Mouse (Mus musculus) liver, embryonic 14.5 days (tissue): ENCODE measurements around the gene Mapk13. TPM values are rescaled to one million over a fixed set of nuclear protein-coding genes. Genes with fewer than 3 reads are reported as not detected.

ENCODE experiments used
- ATAC-seq: fragments of 200-750 bp; cut with Nextera tagmentation; 2 replicates; pipeline ENCODE4 v1.8.0; 2017; ENCODE audit warnings: moderate number of reproducible peaks, mild to moderate bottlenecking, moderate library complexity; ENCODE audit not compliant: insufficient read depth
- DNase-seq, 3 experiments: peaks; one replicate each; pipeline ENCODE4 v3.0.0-alpha.2; 2012 to 2013; ENCODE audit warnings: low read depth in 3 of 3, low spot score in 3 of 3
- H3K27ac ChIP-seq: fragments of 300-500 bp; sonication (generic); 2 replicates; pipeline ENCODE4 v1.5.1; 2014; ENCODE audit warnings: moderate library complexity, mild to moderate bottlenecking, control low read depth, inconsistent platforms
- H3K27me3 ChIP-seq: fragments of 300-500 bp; sonication (generic); 2 replicates; pipeline ENCODE4 v1.6.1; 2014; ENCODE audit warnings: mild to moderate bottlenecking, low read length, moderate library complexity; ENCODE audit not compliant: control insufficient read depth, insufficient read depth
- H3K36me3 ChIP-seq: fragments of 300-500 bp; sonication (generic); replicated peaks from 2 replicates; pipeline ENCODE4 v1.6.1; 2014; ENCODE audit warnings: low read depth; ENCODE audit not compliant: control insufficient read depth, insufficient read depth
- H3K4me1 ChIP-seq, 2 experiments: fragments of 200-500 bp in 1 of 2; fragments of 300-500 bp in 1 of 2; sonication (generic) in 1 of 2; replicated peaks; 2 replicates each; pipeline ENCODE4 v1.6.1; 2012 to 2014; ENCODE audit warnings: antibody characterized with exemption in 1 of 2, inconsistent platforms in 1 of 2, low read length in 1 of 2; ENCODE audit not compliant: control insufficient read depth in 2 of 2, insufficient read depth in 2 of 2
- H3K4me2 ChIP-seq: fragments of 300-500 bp; sonication (generic); 2 replicates; pipeline ENCODE4 v1.6.1; 2014; ENCODE audit warnings: low read depth, mild to moderate bottlenecking, control low read depth, moderate library complexity
- H3K4me3 ChIP-seq, 2 experiments: fragments of 200-500 bp in 1 of 2; fragments of 300-500 bp in 1 of 2; sonication (generic) in 1 of 2; 2 replicates each; pipeline ENCODE4 v1.5.1; 2012 to 2014; ENCODE audit warnings: low read depth in 2 of 2, low read length in 2 of 2, mild to moderate bottlenecking in 2 of 2, control low read depth in 1 of 2, inconsistent platforms in 1 of 2, moderate library complexity in 1 of 2; ENCODE audit not compliant: insufficient read depth in 1 of 2
- H3K9ac ChIP-seq: fragments of 300-500 bp; sonication (generic); replicated peaks from 2 replicates; pipeline ENCODE4 v1.6.1; 2014; ENCODE audit warnings: mild to moderate bottlenecking, control low read depth, moderate library complexity
- H3K9me3 ChIP-seq: fragments of 300-500 bp; sonication (generic); 2 replicates; pipeline ENCODE4 v1.6.1; 2016; ENCODE audit warnings: low read length, mixed read lengths; ENCODE audit not compliant: control insufficient read depth
- CTCF ChIP-seq: IDR thresholded peaks from 2 replicates; pipeline ENCODE4 v1.5.1; 2016; ENCODE audit warnings: antibody characterized with exemption, low read depth, control low read depth
- EP300 ChIP-seq: IDR thresholded peaks from 2 replicates; pipeline ENCODE4 v1.6.1; 2016; ENCODE audit warnings: antibody characterized with exemption, low read depth
- WGBS: fragments of 180-500 bp; shearing (Covaris S2); extraction: QIAGEN DNeasy Blood & Tissue Kit; methylation state at CpG from one replicate; pipeline ENCODE4 v1.1.7; 2014; ENCODE audit not compliant: insufficient replicate concordance; 5-methylcytosine and 5-hydroxymethylcytosine counted together
- polyA plus RNA-seq, 2 experiments: library from polyadenylated mRNA; depleted of rRNA in 1 of 2; stranded (reverse) in 1 of 2; unstranded in 1 of 2; fragments of >200 nt; fragmentation: Nextera tagmentation in 1 of 2; extraction: Ambion mirVana in 1 of 2; gene quantifications; 2 replicates each; pipeline versions ENCODE4 v1.2.1 to v1.2.3; 2012 to 2014

Gene Mapk13
- polyA plus RNA-seq, 2 experiments, result 1.6 TPM

DNA sequence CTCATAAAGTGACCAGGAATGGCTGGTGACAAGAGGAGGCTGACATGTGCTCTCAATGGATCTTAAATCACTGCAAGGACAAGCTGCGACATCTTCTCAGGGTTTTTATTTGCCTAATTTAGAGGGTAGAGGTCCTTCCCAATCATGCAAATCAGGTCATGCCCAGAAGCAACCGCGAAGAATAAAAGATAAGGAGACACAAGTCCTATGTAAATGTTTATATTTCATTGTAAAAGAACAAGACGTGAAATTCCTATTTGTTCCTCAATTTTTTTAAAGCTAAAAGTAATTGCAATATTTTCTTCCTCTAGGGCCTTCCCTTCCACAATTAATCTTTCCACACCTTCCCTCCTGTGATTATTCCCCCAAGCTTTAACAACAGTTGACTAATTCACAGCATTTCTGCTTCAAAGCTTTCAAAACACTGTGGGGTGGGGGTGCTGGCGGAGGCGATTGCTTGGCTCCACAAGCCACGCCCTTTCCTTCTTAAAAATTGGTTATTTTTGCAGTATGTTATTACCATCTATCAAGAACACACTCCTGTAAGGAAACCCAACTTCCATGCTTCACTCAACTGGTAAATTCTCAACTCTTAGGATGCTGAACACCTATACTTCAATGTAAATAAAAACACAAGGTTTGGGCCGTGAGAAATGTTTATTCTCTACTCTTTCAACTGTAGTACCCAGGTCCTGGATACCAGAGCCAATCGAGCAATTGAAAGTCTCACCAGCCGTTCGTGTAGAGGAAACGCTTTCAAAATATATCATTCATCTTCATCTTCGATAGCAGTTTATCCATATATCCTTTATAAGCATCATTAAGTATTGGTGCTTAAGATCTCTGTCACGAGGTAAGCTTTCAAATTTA, 30.4 kb downstream of the Mapk13 start:
- Histone ChIP-seq H3K9ac (peak overlapping the region; percentile 100), H3K27me3 (no peaks in the 10 kb centered on the region), H3K4me3 (peak overlapping the region; percentile 38 to 96), H3K9me3 (peaks cover 2% of the 10 kb centered on the region; the same call in 1 of the 2 replicates), H3K36me3 (peaks cover 7% of the 10 kb centered on the region), H3K4me1 (peaks cover 26 to 34% of the 10 kb centered on the region in 2 experiments), H3K27ac (peak overlapping the region; percentile 73), H3K4me2 (peak overlapping the region; percentile 98)
- no peak for TF ChIP-seq CTCF
- no peak for TF ChIP-seq EP300
- ATAC-seq (no peak), DNase-seq (no peak)
- 12% methylated on average over 14 of the region's 14 CpGs for WGBS

DNA sequence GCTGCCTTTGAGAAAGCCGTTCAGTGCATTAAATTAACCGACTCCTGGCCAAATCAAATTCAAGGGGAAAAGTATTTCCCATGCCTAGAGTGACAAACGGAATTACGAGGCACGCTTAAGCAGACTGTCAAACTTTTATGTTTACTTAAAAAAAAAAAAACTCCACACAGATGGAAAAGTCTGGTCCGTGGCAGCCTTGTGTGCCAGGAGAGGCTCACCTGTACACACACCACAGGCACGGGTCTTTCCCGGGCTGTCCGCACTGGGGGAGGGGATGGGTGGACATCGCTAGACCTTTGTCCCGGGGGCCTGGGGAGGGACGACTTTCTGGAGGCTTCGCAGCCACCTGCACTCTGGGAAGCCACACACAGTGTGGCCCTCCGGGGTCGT, 31.2 kb downstream of the Mapk13 start:
- H3K27me3 ChIP-seq, result no peaks in the 10 kb centered on the region
- ATAC-seq, result peak; percentile 15
- peak in 1 of 3 experiments; percentile 30 for DNase-seq
- peak overlapping the region; percentile 73 for H3K27ac ChIP-seq
- H3K36me3 ChIP-seq, result peaks cover 13% of the 10 kb centered on the region
- TF ChIP-seq CTCF, result no peak
- no peak for TF ChIP-seq EP300
- peak overlapping the region; percentile 100 for H3K9ac ChIP-seq
- peak overlapping the region; percentile 98 for H3K4me2 ChIP-seq
- no peaks in the 10 kb centered on the region for H3K9me3 ChIP-seq
- H3K4me1 ChIP-seq, result peaks cover 33 to 41% of the 10 kb centered on the region in 2 experiments
- peak overlapping the region; percentile 57 to 96 for H3K4me3 ChIP-seq
- under 1% methylated on average over 15 of the region's 15 CpGs for WGBS

DNA sequence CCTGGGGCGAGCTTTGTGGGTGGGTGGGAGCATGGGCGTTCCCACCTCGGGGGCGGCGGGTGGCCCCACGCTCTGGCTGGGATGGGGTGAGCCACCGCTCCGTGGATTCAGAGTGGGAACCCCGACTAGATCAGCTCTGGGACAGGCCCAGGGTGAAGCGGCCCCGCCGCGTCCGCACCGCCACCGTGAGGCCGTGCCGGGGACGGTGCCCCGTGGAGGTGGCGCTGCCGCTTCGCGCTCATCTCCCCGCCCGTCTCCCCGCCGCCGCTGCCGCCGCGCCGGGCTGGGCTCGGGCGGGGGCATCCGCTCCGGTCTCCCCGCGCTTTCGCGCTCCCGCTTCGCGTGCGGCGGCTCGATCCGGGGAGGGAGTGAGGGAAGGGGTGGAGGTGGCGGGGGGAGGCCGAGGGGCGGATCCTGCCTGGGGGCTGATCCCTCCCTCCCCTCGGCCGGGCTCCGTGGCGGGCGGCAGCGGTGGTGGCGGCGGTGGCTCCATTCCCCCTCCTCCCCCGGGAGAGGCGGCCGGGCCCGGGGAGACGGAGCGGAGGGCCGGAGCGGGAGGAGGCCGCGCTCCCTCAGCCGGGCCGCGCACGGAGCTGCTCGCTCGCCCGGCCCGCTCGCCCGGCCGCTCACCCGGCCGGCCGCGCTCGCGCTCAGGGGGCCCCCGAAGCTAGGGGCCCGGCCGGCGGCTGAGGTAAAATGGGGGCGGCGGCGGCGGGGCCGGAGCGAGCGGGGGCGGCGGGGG, 31.7 kb downstream of the Mapk13 start, which contains the start of gene Brpf3:
Brpf3 (plus strand) TSS at position 420 of the 742 bp plus-strand sequence.
- H3K4me1 ChIP-seq, result peaks cover 35 to 45% of the 10 kb centered on the region in 2 experiments
- H3K4me2 ChIP-seq, result peak within 1 kb of the TSS; percentile 98
- H3K27me3 ChIP-seq, result no peaks in the 10 kb centered on the region
- peak within 1 kb of the TSS; percentile 83 for H3K27ac ChIP-seq
- H3K9ac ChIP-seq, result peak within 1 kb of the TSS; percentile 100
- TF ChIP-seq CTCF (peak; percentile 60), EP300 (no peak)
- ATAC-seq (peak; percentile 70), DNase-seq (peak; percentile 59 to 60 (median 60))
- H3K36me3 ChIP-seq, result peaks cover 19% of the 10 kb centered on the region
- under 1% methylated on average over 81 of the region's 99 CpGs for WGBS
- no peaks in the 10 kb centered on the region for H3K9me3 ChIP-seq
- peak within 1 kb of the TSS; percentile 90 to 96 for H3K4me3 ChIP-seq

DNA sequence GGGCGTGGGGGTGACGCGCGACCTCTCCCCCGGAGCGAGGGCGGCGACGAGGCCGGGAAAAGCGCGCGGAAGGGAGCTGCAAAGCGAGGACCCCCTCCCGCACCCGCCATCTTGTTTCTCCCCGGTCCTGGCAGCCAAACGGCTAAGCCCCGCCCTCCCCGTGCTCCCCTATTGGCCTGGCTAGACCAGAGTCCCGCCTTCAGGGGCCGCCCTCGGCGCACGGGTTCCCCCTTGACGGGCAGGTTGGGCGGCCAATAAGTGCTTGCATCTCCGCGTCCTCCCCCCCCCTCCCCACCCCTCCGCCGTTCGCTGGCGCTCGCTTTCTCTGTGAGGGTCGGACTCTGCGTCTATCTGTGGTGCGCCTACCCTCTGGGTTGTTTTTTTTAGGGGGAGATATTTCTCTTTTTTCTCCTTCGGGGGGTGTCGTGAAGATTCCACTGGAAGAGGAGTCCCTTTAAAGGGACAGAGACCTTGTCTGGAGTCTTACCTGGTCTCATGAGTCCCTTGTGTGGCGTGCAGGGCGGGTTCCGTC, 32.4 kb downstream of the Mapk13 start:
- peak; percentile 92 for ATAC-seq

More for the DNA sequence above, 32.4 kb downstream of the Mapk13 start:
- H3K36me3 ChIP-seq, result peaks cover 26% of the 10 kb centered on the region
- peak overlapping the region; percentile 98 for H3K4me2 ChIP-seq
- no peaks in the 10 kb centered on the region for H3K27me3 ChIP-seq
- peaks cover 37 to 47% of the 10 kb centered on the region in 2 experiments for H3K4me1 ChIP-seq
- H3K27ac ChIP-seq, result peak overlapping the region; percentile 83
- peak; percentile 98 for DNase-seq
- H3K4me3 ChIP-seq, result peak overlapping the region; percentile 90 to 96
- under 1% methylated on average over 29 of the region's 42 CpGs for WGBS
- TF ChIP-seq EP300 (peak; percentile 24; the same call in 1 of the 2 replicates), CTCF (0 out of 2 replicates have a peak, but pooled peaks have one; percentile 10)
- H3K9me3 ChIP-seq, result peaks cover 4% of the 10 kb centered on the region; the same call in 1 of the 2 replicates
- peak overlapping the region; percentile 100 for H3K9ac ChIP-seq
